Mouse (Mus musculus) adrenal gland, adult 2 months (tissue): ENCODE data around the gene Adrm1. TPM values are rescaled to one million over a fixed set of nuclear protein-coding genes. Genes with fewer than 3 reads are reported as not detected.

Experiments used
- DNase-seq: peaks from one replicate; pipeline ENCODE4 v3.0.0; 2021
- microRNA-seq, 2 experiments: library from miRNA; unstranded; fragments of <30 nt; microRNA quantifications; one replicate each; pipeline ENCODE4 v1.2.0; 2021
- polyA plus RNA-seq: library from polyadenylated mRNA; depleted of rRNA; stranded (reverse); fragments of >200 nt; gene quantifications from 2 replicates; pipeline ENCODE4 v1.2.3, GENCODE M21; 2012; rRNA removed
- total RNA-seq, 2 experiments: library from RNA; stranded (reverse); gene quantifications; 2 replicates each; pipeline ENCODE4 v1.2.3; 2021

Gene Adrm1
- total and polyA plus RNA-seq, 3 experiments: 152 to 296 (median 183) TPM

DNA sequence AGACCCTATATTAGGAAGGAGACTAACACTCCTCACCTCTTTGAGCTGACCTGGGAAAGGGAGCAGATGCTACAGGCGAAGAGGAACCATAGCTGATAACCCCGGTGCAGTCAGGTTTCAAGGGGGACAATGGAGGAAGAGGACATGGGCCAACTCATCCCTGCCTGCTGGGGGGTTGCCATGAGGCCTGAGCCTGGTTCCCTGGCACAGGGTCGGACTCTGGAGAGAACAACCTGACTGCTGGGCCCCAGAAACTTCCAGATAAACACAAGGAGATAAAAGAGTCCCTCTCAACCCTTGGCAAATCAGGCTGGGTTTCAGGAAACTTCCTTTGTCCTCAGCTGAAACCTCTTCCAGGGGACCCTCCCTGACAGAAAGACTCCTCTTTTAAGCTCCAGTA is 47.0 kb downstream of the Adrm1 start:
- no peak for DNase-seq

DNA sequence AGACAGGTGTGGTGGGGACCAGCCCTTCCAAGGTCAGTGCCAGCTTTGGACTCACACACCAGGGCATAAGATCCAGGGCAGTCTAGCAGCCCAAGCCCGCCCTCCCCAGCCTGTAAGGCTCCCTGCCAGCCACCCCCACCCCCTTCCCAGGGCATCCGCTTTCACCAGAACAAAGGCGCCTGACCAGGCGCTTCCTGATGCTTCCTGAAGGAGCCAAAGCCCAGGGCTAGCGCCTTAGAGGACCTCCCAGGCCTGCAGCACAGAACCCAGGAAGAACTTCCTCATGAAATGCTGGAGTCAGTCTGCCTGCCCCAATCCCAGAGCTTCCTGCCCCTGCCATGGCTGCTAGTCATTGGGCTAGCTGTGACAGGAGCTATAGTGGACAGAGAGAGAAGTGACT is 47.4 kb downstream of the Adrm1 start:
- DNase-seq: peak; percentile 59

DNA sequence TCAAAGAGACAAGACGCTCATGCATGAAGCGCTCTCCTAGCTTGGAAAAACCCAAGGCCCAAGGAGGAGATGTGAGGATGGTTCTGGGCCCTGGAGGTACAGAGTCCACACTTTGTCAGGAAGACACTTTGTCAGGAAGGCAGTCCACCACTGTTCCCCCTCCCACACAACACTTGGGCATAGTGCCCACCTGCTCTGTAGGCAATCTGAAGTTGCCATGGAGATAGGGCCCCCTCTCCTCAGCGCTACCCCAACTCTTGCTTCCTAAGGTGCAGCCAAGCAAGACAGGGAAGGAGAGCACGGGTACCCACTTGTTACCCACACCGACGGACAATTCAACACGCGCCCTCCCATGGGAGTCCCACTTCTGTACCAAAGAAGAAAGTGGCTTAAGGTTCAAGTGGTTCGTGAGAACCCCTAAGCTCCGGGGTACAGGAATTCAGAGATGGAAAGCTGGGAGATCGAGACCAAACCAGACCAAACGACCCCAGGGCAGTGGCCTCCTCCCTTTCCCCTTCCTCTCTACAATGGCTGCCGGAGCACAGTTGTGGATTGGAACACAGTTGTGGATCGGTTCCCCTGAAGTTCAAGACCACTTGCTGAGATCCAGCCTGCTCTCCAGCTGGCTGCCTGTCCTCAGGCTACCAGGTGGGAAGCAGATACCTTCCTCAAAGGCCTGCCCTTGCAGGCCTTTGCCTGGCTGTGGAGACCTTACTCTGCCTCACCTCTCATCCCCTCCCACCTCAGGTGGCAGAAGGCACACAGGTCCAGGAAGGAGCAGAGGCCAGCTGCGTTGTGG is 48.1 kb downstream of the Adrm1 start:
- no peak for DNase-seq

DNA sequence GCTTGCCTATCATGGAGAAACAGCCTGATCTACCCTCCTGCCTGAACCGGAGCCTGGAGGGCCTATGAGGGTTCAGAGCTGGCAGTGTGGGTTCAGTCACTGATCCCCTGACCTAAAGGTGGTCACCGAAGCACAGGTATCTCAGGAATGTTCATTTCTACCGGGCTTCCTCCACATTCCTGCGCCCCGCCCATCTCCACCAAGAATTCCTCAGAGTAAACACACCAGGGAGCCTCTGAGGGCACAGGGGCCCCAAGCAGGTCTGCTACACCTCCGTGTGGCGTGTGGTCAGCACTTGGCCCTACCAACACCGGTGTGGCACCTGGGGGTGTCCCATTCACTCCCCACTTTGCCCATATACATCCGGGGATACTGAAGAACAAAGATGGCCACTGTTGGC is 48.9 kb downstream of the Adrm1 start:
- DNase-seq: no peak

DNA sequence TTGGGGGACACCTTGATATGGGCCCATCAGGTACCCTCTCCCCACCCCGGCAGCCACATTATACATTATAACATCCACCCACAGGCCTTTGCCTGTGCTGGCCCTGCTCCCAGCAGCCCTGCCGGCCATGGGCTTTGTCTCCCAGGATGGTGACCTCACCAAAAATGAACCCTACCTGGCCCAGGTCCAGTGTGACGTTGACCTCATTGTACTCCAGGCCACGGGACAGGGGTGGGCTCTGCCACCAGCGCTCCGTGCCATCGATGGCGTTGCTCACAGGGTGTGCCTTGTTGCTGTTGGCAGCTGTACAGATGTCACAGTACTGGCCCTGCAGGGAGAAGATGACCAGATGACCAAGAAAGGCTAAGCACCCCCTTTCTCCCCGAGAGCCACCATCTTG is 49.8 kb downstream of the Adrm1 start:
- no peak for DNase-seq

DNA sequence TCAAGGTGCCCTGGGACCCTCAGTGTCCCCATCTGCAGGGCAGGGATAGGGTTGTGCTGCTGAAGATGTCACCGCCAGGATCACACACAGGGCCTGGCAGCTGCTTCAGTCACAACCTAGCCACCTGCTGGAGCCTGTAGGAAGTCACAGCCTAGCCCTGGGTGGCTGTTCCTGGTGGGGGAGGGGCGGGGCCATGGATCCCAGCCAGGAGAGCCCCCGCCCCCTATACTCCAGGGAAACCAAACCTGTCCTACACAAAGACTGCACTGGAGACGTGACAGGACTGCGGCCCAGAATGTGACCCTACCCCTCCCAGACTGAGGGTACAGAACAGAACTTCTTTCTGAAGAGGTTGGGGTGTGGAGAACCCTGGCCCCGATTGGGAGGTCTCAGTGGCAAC is 51.0 kb downstream of the Adrm1 start:
- no peak for DNase-seq

DNA sequence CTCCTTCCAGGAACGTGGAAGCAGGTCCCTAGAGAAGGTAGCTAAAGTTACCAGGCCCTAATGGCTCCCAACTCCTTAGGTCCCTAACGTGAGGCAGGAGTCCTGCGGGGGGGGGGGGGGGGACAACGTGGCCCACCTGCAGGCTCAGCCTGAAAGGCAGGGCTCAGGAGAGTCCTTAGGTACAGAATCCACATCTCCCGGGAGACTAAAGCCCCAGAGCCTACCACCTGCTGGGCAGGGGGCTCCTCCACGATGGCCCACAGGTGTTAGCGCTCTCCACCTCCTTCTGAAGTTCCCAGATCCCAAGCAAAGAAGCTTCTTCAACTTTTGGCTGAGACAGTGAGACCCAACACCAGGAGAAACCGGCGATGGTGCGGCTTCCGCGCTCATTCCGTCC is 53.4 kb downstream of the Adrm1 start:
- DNase-seq: no peak

DNA sequence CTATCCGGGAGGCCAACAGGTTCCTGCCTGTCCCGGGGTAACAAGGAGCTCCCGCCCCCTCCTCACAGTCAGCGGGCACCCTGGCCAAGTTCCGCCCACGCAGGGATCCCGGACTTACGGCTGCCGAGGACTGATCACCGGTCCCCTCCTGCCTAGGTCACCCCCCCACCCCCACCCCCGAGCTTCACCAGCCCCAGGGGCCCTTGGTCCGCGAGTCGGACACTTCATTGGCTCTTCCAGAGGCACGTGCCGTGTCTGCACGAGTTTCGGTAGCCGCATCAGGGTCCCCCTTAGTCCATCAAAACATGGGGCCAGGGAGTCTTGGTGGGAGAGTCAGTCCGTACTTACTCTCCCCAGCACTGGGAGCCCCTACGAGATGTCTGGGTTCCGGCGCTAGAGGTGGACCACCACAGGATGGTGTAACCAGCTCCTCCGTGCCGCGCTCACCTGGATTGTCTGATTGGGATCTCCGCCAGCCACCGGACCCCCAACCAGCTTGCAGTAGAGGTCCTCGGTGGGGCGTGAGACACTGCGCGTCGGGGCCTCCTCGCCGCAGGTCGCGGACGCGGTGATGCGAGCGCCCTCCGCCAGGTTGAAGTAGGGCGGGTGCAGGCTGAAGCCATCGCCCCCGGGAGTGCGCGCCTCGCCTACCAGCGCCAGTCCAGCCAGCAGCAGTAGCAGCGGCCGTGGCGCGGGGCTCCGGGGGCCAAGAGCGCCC is 53.9 kb downstream of the Adrm1 start:
- peak; percentile 66 for DNase-seq

Small RNA genes lying within 50 kb of the gene (microRNA-seq; reads per million reads assigned to microRNA genes)
- gene Mir7005: 0 to 0.83 reads per million in 2 experiments

Other genes with a start within 250 kb of the Adrm1 start
- 10 to 100 TPM; 19.3 to 22.5 TPM for gene Taf4, start 194.8 kb upstream of the Adrm1 start, total RNA-seq
- gene Taf4, start 194.8 kb upstream of the Adrm1 start, polyA plus RNA-seq: 10.3 and 11.5 TPM in 2 replicates
- 10 to 100 TPM; 38.6 to 47.0 TPM for gene Lsm14b, start 146.5 kb upstream of the Adrm1 start, total RNA-seq
- 26.2 and 27.3 TPM in 2 replicates for gene Lsm14b, start 146.5 kb upstream of the Adrm1 start, polyA plus RNA-seq
- gene Psma7, start 129.1 kb upstream of the Adrm1 start, total RNA-seq: 100 to 1,000 TPM; 212 to 248 TPM
- 91.7 and 121 TPM in 2 replicates for gene Psma7, start 129.1 kb upstream of the Adrm1 start, polyA plus RNA-seq
- gene Ss18l1, start 129.0 kb upstream of the Adrm1 start, total RNA-seq: 10 to 100 TPM in 1 of 2 experiments, 1 to 10 TPM in 1; 6.7 to 11.8 TPM
- 14.2 and 18.1 TPM in 2 replicates for gene Ss18l1, start 129.0 kb upstream of the Adrm1 start, polyA plus RNA-seq
- gene Mtg2, start 100.9 kb upstream of the Adrm1 start, total RNA-seq: 10 to 100 TPM; 13.5 to 22.2 TPM
- 12.4 and 13.1 TPM in 2 replicates for gene Mtg2, start 100.9 kb upstream of the Adrm1 start, polyA plus RNA-seq
- not detected for gene Hrh3, start 67.0 kb upstream of the Adrm1 start, total RNA-seq
- 0.16 and 0.86 TPM in 2 replicates for gene Hrh3, start 67.0 kb upstream of the Adrm1 start, polyA plus RNA-seq
- gene Osbpl2, start 52.2 kb upstream of the Adrm1 start, total RNA-seq: 10 to 100 TPM; 41.8 to 42.3 TPM
- 15.8 and 21.7 TPM in 2 replicates for gene Osbpl2, start 52.2 kb upstream of the Adrm1 start, polyA plus RNA-seq
- gene Lama5, start 54.4 kb downstream of the Adrm1 start, total RNA-seq: 10 to 100 TPM; 30.7 to 35.0 TPM
- 41.7 and 48.7 TPM in 2 replicates for gene Lama5, start 54.4 kb downstream of the Adrm1 start, polyA plus RNA-seq
- gene Rps21, start 85.9 kb downstream of the Adrm1 start, total RNA-seq: 100 to 1,000 TPM; 380 to 873 TPM
- 1,054 and 1,398 TPM in 2 replicates for gene Rps21, start 85.9 kb downstream of the Adrm1 start, polyA plus RNA-seq
- 10 to 100 TPM; 13.1 to 14.7 TPM for gene Cables2, start 102.0 kb downstream of the Adrm1 start, total RNA-seq
- 19.4 and 28.8 TPM in 2 replicates for gene Cables2, start 102.0 kb downstream of the Adrm1 start, polyA plus RNA-seq
- gene Rbbp8nl, start 118.4 kb downstream of the Adrm1 start, total RNA-seq: not detected
- gene Rbbp8nl, start 118.4 kb downstream of the Adrm1 start, polyA plus RNA-seq: not detected in 2 replicates
- under 1 TPM; 0.09 to 0.28 TPM for gene Gata5, start 163.2 kb downstream of the Adrm1 start, total RNA-seq
- gene Gata5, start 163.2 kb downstream of the Adrm1 start, polyA plus RNA-seq: 0.25 and 0.31 TPM in 2 replicates